Comparison of ENCODE assay signal across 9 mouse cellular contexts in genomic region chrX:36327491-36328255, GRCm38 (mm10). TPM values are rescaled to one million over a fixed set of nuclear protein-coding genes. Genes with fewer than 3 reads are reported as not detected.
DNase-seq lines count a peak whose midpoint lies in the region; ATAC-seq and TF ChIP-seq lines count a peak whose summit lies in the region.
"Had no signal": no experiment of that assay in that cellular context is flagged by ENCODE, and none has a peak within 500 bp of the region (broad histone marks: within the 10 kb centered on the region; RNA-seq: fewer than 3 reads in every experiment).

No protein-coding gene starts in this region.

- no peak for TF ChIP-seq CTCF in cortical plate, adult 2 months (IDR thresholded peaks at IDR 0.05; ENCODE audit: extremely low read depth, insufficient read depth, low read length)

- H3K4me2 ChIP-seq in heart, embryonic 12.5 days = peak overlapping the region; percentile 81
- peak overlapping the region; percentile 59 for H3K4me2 ChIP-seq in liver, embryonic 16.5 days (ENCODE audit: low read depth, low read length)
- H3K4me2 ChIP-seq in neural tube, embryonic 11.5 days (ENCODE audit: low read depth) = peak overlapping the region; percentile 65

- peak; percentile 30 for DNase-seq in layer of hippocampus, adult 11-12 months (ENCODE audit: low spot score)
- DNase-seq in layer of hippocampus, adult 8-10 months (ENCODE audit: low spot score in 2 of 2) = no peak
- DNase-seq in kidney, postnatal 10 days = peak; percentile 58
- peak; percentile 55 for DNase-seq in neural tube, embryonic 11.5 days (ENCODE audit: low spot score)
- DNase-seq in urinary bladder, postnatal 36 days (ENCODE audit: low spot score in 2 of 2) = peak; percentile 1 to 13

- 14% methylated on average over 16 of the region's 20 CpGs for WGBS in heart, embryonic 12.5 days
- WGBS in liver, embryonic 16.5 days (ENCODE audit: insufficient replicate concordance) = 20% methylated on average over 16 of the region's 20 CpGs
- 20% methylated on average over 16 of the region's 20 CpGs for WGBS in neural tube, embryonic 11.5 days

- H3K4me3 ChIP-seq in cortical plate, adult 2 months (ENCODE audit: insufficient read depth, low read length) = peak overlapping the region; percentile 64; the same call in 1 of the 2 replicates
- H3K4me3 ChIP-seq in heart, embryonic 12.5 days = peak overlapping the region; percentile 53
- peak overlapping the region; percentile 53 for H3K4me3 ChIP-seq in liver, embryonic 16.5 days (ENCODE audit: low read depth, low read length)
- H3K4me3 ChIP-seq in neural tube, embryonic 11.5 days (ENCODE audit: low read depth, low read length) = peak overlapping the region; percentile 22; the same call in 1 of the 2 replicates

- no peak overlapping the region for H3K9ac ChIP-seq in heart, embryonic 12.5 days
- H3K9ac ChIP-seq in liver, embryonic 16.5 days (ENCODE audit: low read depth, low read length) = no peak overlapping the region
- no peak overlapping the region for H3K9ac ChIP-seq in neural tube, embryonic 11.5 days (ENCODE audit: low read length)

- H3K27ac ChIP-seq in cortical plate, adult 2 months (ENCODE audit: insufficient read depth, low read length) = no peak overlapping the region
- no peak overlapping the region for H3K27ac ChIP-seq in heart, embryonic 12.5 days (ENCODE audit: poor library complexity, severe bottlenecking)
- H3K27ac ChIP-seq in liver, embryonic 16.5 days (ENCODE audit: low read length) = no peak overlapping the region
- H3K27ac ChIP-seq in neural tube, embryonic 11.5 days (ENCODE audit: low read depth, low read length) = no peak overlapping the region

- H3K36me3 ChIP-seq in heart, embryonic 12.5 days = no peaks in the 10 kb centered on the region
- H3K36me3 ChIP-seq in liver, embryonic 16.5 days (ENCODE audit: control insufficient read depth, insufficient read depth) = no peaks in the 10 kb centered on the region
- no peaks in the 10 kb centered on the region for H3K36me3 ChIP-seq in neural tube, embryonic 11.5 days (ENCODE audit: control insufficient read depth, insufficient read depth, low read length)

- no peak for TF ChIP-seq POLR2A in cortical plate, adult 2 months (IDR thresholded peaks at IDR 0.05; ENCODE audit: extremely low read depth, insufficient read depth, low read length)

- peaks cover 62% of the 10 kb centered on the region for H3K27me3 ChIP-seq in heart, embryonic 12.5 days (replicated peaks)
- H3K27me3 ChIP-seq in liver, embryonic 16.5 days (ENCODE audit: control insufficient read depth, insufficient read depth, low read depth, low read length) = peaks cover 26% of the 10 kb centered on the region
- peaks cover 6% of the 10 kb centered on the region; the same call in 1 of the 2 replicates for H3K27me3 ChIP-seq in neural tube, embryonic 11.5 days (ENCODE audit: control insufficient read depth, insufficient read depth, low read length)
- H3K27me3 ChIP-seq: CH12.LX had no signal

- no peaks in the 10 kb centered on the region for H3K4me1 ChIP-seq in cortical plate, adult 2 months (ENCODE audit: control insufficient read depth, insufficient read depth, low read length)
- H3K4me1 ChIP-seq in heart, embryonic 12.5 days (replicated peaks) = 0 out of 2 replicates have a peak, but pooled peaks cover 3% of the 10 kb centered on the region
- H3K4me1 ChIP-seq in liver, embryonic 16.5 days (ENCODE audit: control insufficient read depth, low read depth, low read length) = no peaks in the 10 kb centered on the region
- no peaks in the 10 kb centered on the region for H3K4me1 ChIP-seq in neural tube, embryonic 11.5 days (ENCODE audit: control insufficient read depth, insufficient read depth, low read length)

- ATAC-seq in heart, embryonic 12.5 days (ENCODE audit: insufficient number of reproducible peaks, low FRiP score) = no peak
- no peak for ATAC-seq in liver, embryonic 16.5 days (ENCODE audit: low read depth)
- ATAC-seq in neural tube, embryonic 11.5 days (ENCODE audit: insufficient read depth, low FRiP score, low TSS enrichment) = 0 out of 2 replicates have a peak, but pooled peaks have one; percentile 46

- peaks cover 9% of the 10 kb centered on the region for H3K9me3 ChIP-seq in heart, embryonic 12.5 days (replicated peaks)
- no peaks in the 10 kb centered on the region for H3K9me3 ChIP-seq in liver, embryonic 16.5 days (replicated peaks; ENCODE audit: control insufficient read depth, low read length)
- no peaks in the 10 kb centered on the region for H3K9me3 ChIP-seq in neural tube, embryonic 11.5 days (ENCODE audit: control insufficient read depth, low read length)

RNA-seq across cellular contexts. Expression of gene Lonrf3, which starts 0.5 kb away (rescaled TPM):
- 10 to 100 TPM; 24.1 to 26.3 (median 25.1) TPM for total RNA-seq in layer of hippocampus, adult 8-10 months (2022)
- 4.1 TPM in 2 replicates for polyA plus RNA-seq in cortical plate, adult 2 months (2012; rRNA removed)
- 0.13 and 0.28 TPM in 2 replicates for polyA plus RNA-seq in heart, embryonic 12.5 days (2016; fragmentation: Nextera tagmentation; extraction: Ambion mirVana)
- 0.43 and 0.50 TPM in 2 replicates for polyA plus RNA-seq in liver, embryonic 16.5 days (2015; fragmentation: Nextera tagmentation; extraction: Ambion mirVana)
- polyA plus RNA-seq in neural tube, embryonic 11.5 days (2014; fragmentation: Nextera tagmentation; extraction: Ambion mirVana) = 0.93 and 1.0 TPM in 2 replicates
- total RNA-seq: CH12.LX had no signal

Comparison
In these comparisons a context has a peak if more than half of its experiments do, and no peak if none do; other contexts are left out.
1. DNase-seq: peak in layer of hippocampus, adult 11-12 months (single experiment), kidney, postnatal 10 days (single experiment), neural tube, embryonic 11.5 days (single experiment) and urinary bladder, postnatal 36 days (2 of 2); none in layer of hippocampus, adult 8-10 months (0 of 2).
2. Peak in every context shown above with its lines, with median percentiles within 50 percentile points of each other: H3K4me3 ChIP-seq and H3K4me2 ChIP-seq.